Mouse (Mus musculus) liver, embryonic 16.5 days (tissue): ENCODE measurements around the gene Pak1ip1. TPM values are rescaled to one million over a fixed set of nuclear protein-coding genes. Genes with fewer than 3 reads are reported as not detected.
"Not testable (repeated sequence)": the region's sequence is repeated elsewhere in the genome, so short reads cannot be mapped to it uniquely, and the experiment has no call there.

Source experiments
- ATAC-seq: fragments of 200-750 bp; cut with Nextera tagmentation; 2 replicates; pipeline ENCODE4 v1.8.0; 2017; ENCODE audit warnings: low read depth, mild to moderate bottlenecking, moderate number of reproducible peaks, moderate library complexity
- H3K27ac ChIP-seq: fragments of 300-500 bp; sonication (generic); 2 replicates; pipeline ENCODE4 v1.5.1; 2014; ENCODE audit warnings: mild to moderate bottlenecking, low read length
- H3K27me3 ChIP-seq: fragments of 300-500 bp; sonication (generic); 2 replicates; pipeline ENCODE4 v1.6.1; 2014; ENCODE audit warnings: low read depth, low read length, mixed read lengths; ENCODE audit not compliant: control insufficient read depth, insufficient read depth
- H3K36me3 ChIP-seq: fragments of 300-500 bp; sonication (generic); 2 replicates; pipeline ENCODE4 v1.6.1; 2014; ENCODE audit warnings: mild to moderate bottlenecking; ENCODE audit not compliant: control insufficient read depth, insufficient read depth
- H3K4me1 ChIP-seq: fragments of 300-500 bp; sonication (generic); 2 replicates; pipeline ENCODE4 v1.6.1; 2014; ENCODE audit warnings: low read depth, low read length, mixed read lengths; ENCODE audit not compliant: control insufficient read depth
- H3K4me2 ChIP-seq: fragments of 300-500 bp; sonication (generic); 2 replicates; pipeline ENCODE4 v1.6.1; 2014; ENCODE audit warnings: low read depth, low read length, mixed read lengths
- H3K4me3 ChIP-seq: fragments of 300-500 bp; sonication (generic); 2 replicates; pipeline ENCODE4 v1.5.1; 2014; ENCODE audit warnings: low read depth, mild to moderate bottlenecking, low read length
- H3K9ac ChIP-seq: fragments of 300-500 bp; sonication (generic); 2 replicates; pipeline ENCODE4 v1.6.1; 2014; ENCODE audit warnings: low read depth, low read length
- H3K9me3 ChIP-seq: fragments of 300-500 bp; sonication (generic); replicated peaks from 2 replicates; pipeline ENCODE4 v1.6.1; 2016; ENCODE audit warnings: low read length; ENCODE audit not compliant: control insufficient read depth
- WGBS: fragments of 180-500 bp; shearing (Covaris S2); extraction: QIAGEN DNeasy Blood & Tissue Kit; methylation state at CpG from one replicate; pipeline ENCODE4 v1.1.7; 2014; ENCODE audit not compliant: insufficient replicate concordance; 5-methylcytosine and 5-hydroxymethylcytosine counted together
- polyA plus RNA-seq: library from polyadenylated mRNA; unstranded; fragments of >200 nt; fragmentation: Nextera tagmentation; extraction: Ambion mirVana; gene quantifications from 2 replicates; pipeline ENCODE4 v1.2.1, GENCODE M21; 2015

The Pak1ip1 gene
- polyA plus RNA-seq, 1 experiment from 2014 or later = 49.6 TPM

DNA sequence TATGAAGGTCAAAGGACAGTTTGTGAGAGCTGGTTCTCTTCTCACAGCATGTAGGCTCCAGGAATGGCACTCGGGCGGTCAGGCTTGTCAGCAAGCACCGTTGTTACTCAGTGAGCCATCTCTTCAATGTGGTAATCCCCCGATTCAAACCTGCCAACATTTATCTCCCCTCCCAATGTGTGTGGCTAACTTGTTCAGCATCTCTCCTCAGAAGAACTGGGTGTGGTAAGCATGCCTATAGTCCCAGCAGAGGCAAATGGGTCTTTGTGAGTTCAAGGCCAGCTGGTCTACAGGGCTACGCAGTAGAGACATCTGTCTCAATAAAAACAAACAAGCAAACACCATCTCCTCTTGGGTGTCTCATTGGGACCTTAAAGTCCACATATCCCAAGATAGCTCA is 27.8 kb upstream of the Pak1ip1 start:
- no peak for ATAC-seq
- no peaks in the 10 kb centered on the region for H3K36me3 ChIP-seq
- no peak overlapping the region for H3K27ac ChIP-seq
- WGBS = 66% methylated on average over 5 of the region's 5 CpGs
- no peaks in the 10 kb centered on the region for H3K9me3 ChIP-seq
- H3K27me3 ChIP-seq = no peaks in the 10 kb centered on the region
- H3K9ac ChIP-seq = no peak overlapping the region
- no peak overlapping the region for H3K4me3 ChIP-seq
- no peak overlapping the region for H3K4me2 ChIP-seq
- peaks cover 3% of the 10 kb centered on the region for H3K4me1 ChIP-seq

DNA sequence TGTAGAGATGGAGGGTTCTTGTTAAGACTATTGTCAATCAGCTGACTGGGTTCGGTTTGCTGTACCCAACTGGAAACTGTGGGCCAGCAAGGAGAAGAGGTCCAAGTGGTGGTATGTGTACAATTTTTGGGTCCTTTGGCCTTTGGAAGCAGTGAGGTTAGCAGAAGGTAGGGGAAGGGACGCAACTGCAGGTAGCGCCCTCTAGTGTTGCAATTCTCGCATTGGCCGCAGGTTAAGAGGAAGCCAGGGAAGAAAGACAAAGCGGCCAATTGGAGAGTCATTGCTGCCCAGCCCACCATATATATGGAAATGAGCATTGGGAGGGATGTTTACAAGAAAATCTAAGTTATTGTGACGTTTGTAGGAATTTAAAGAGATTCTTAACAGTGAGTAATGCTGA is 23.2 kb upstream of the Pak1ip1 start:
- Histone ChIP-seq H3K4me1 (no peaks in the 10 kb centered on the region), H3K36me3 (no peaks in the 10 kb centered on the region), H3K9me3 (no peaks in the 10 kb centered on the region), H3K27me3 (no peaks in the 10 kb centered on the region), H3K9ac (no peak overlapping the region), H3K4me2 (no peak overlapping the region), H3K27ac (no peak overlapping the region), H3K4me3 (no peak overlapping the region)
- WGBS = 11% methylated on average over 7 of the region's 7 CpGs
- ATAC-seq = no peak

DNA sequence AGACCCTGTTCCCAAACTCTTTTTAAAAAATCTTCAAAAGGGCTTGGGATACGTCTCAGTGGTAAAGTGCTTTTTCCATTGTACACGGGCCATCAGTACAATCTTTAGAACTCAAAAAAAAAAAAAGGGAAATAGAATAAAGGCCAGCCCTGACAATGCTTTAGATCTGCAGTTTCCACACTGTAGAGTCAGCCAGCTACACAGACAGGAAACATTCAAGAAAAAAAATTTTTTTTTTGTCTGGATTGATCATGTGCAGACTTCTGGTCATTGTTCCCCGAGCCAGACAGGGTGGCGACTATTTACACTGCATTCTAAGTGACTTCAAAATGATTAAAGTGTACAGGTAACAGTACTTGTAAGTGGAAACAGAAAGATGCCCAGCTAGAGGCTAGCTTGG is 22.2 kb upstream of the Pak1ip1 start:
- no peak for ATAC-seq
- Histone ChIP-seq H3K4me3 (no peak overlapping the region), H3K27ac (no peak overlapping the region), H3K4me2 (no peak overlapping the region), H3K27me3 (no peaks in the 10 kb centered on the region), H3K36me3 (no peaks in the 10 kb centered on the region), H3K9me3 (no peaks in the 10 kb centered on the region), H3K4me1 (no peaks in the 10 kb centered on the region), H3K9ac (no peak overlapping the region)
- WGBS = 22% methylated on average over 4 of the region's 4 CpGs

- 44% methylated on average over 2 of the region's 2 CpGs for WGBS
- no peaks in the 10 kb centered on the region for H3K36me3 ChIP-seq
- H3K27ac ChIP-seq = no peak overlapping the region
- no peak overlapping the region for H3K4me3 ChIP-seq
- H3K9ac ChIP-seq = no peak overlapping the region
- no peak overlapping the region for H3K4me2 ChIP-seq
- no peaks in the 10 kb centered on the region for H3K9me3 ChIP-seq
- H3K27me3 ChIP-seq = no peaks in the 10 kb centered on the region
- ATAC-seq = no peak
- H3K4me1 ChIP-seq = no peaks in the 10 kb centered on the region
Observed at GRCm38 (mm10) chr13:40979321-40979720, 21.5 kb upstream of the Pak1ip1 start.

DNA sequence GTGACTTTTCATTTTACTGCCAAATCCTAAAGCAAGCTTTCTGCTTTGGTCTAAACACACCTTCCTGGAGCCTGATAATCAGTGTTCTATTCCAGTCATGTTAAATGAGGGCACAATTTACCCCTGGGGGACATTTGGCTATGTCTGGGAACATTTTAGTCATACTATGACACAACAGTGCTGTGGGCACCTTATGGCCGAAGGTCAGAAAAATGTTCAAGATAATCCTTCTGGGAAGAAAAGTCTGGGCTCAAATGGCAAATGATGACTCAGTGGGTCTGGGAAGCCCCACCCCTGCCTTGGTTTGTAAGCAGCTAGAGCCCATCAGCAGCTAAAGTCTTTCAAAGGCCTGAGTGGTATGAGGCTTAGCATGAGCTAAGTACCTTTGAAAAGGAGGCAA is 18.1 kb upstream of the Pak1ip1 start:
- H3K9ac ChIP-seq = no peak overlapping the region
- H3K4me1 ChIP-seq = no peaks in the 10 kb centered on the region; the same call in 1 of the 2 replicates
- H3K27ac ChIP-seq = no peak overlapping the region
- H3K4me2 ChIP-seq = no peak overlapping the region
- no peak overlapping the region for H3K4me3 ChIP-seq
- 63% methylated on average over 1 of the region's 1 CpGs for WGBS
- ATAC-seq = no peak
- no peaks in the 10 kb centered on the region for H3K27me3 ChIP-seq
- no peaks in the 10 kb centered on the region for H3K9me3 ChIP-seq
- H3K36me3 ChIP-seq = no peaks in the 10 kb centered on the region

- Histone ChIP-seq H3K9ac (no peak overlapping the region), H3K27ac (no peak overlapping the region), H3K4me1 (peaks cover 5% of the 10 kb centered on the region; the same call in 1 of the 2 replicates), H3K4me3 (no peak overlapping the region), H3K9me3 (no peaks in the 10 kb centered on the region), H3K27me3 (no peaks in the 10 kb centered on the region), H3K4me2 (no peak overlapping the region), H3K36me3 (no peaks in the 10 kb centered on the region)
- no peak for ATAC-seq
- WGBS = 64% methylated on average over 5 of the region's 5 CpGs
Observed at GRCm38 (mm10) chr13:40986081-40986480, 14.7 kb upstream of the Pak1ip1 start.

GRCm38 (mm10) chr13:40987608-40988303 is 13.1 kb upstream of the Pak1ip1 start:
- not testable (repeated sequence) for H3K4me3 ChIP-seq

DNA sequence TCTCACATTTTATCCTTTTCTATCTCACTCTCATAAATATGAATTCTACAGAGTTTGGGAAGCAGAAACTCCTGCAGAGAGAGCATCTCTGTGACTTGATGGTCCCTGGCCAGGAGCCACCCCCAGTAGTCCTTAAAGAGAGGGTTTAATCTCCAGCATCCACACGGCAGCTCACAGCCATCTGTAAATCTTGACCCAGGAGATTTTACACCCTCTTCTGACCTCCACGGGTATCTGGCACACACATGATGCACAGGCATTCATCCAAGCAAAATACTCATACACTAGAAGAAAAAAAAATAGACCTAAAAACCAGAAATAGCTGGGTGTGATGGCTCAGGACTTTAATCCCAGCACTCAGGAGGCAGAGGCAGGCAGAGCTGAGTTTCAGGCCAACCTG is 12.4 kb upstream of the Pak1ip1 start:
- Histone ChIP-seq H3K36me3 (no peaks in the 10 kb centered on the region), H3K27ac (0 out of 2 replicates have a peak overlapping the region, but pooled peaks have one; percentile 22), H3K4me1 (peaks cover 5% of the 10 kb centered on the region; the same call in 1 of the 2 replicates), H3K9me3 (no peaks in the 10 kb centered on the region), H3K27me3 (no peaks in the 10 kb centered on the region), H3K9ac (no peak overlapping the region), H3K4me2 (no peak overlapping the region), H3K4me3 (no peak overlapping the region)
- ATAC-seq = peak; percentile 56; the same call in 1 of the 2 replicates
- WGBS = 32% methylated on average over 2 of the region's 2 CpGs

More at GRCm38 (mm10) chr13:40987608-40988303, 13.1 kb upstream of the Pak1ip1 start:
- not testable (repeated sequence) for H3K27me3 ChIP-seq, H3K4me2 ChIP-seq, H3K9me3 ChIP-seq, H3K9ac ChIP-seq, H3K36me3 ChIP-seq, H3K4me1 ChIP-seq, H3K27ac ChIP-seq
- peak; percentile 82 for ATAC-seq
- 21% methylated on average over 4 of the region's 4 CpGs for WGBS

DNA sequence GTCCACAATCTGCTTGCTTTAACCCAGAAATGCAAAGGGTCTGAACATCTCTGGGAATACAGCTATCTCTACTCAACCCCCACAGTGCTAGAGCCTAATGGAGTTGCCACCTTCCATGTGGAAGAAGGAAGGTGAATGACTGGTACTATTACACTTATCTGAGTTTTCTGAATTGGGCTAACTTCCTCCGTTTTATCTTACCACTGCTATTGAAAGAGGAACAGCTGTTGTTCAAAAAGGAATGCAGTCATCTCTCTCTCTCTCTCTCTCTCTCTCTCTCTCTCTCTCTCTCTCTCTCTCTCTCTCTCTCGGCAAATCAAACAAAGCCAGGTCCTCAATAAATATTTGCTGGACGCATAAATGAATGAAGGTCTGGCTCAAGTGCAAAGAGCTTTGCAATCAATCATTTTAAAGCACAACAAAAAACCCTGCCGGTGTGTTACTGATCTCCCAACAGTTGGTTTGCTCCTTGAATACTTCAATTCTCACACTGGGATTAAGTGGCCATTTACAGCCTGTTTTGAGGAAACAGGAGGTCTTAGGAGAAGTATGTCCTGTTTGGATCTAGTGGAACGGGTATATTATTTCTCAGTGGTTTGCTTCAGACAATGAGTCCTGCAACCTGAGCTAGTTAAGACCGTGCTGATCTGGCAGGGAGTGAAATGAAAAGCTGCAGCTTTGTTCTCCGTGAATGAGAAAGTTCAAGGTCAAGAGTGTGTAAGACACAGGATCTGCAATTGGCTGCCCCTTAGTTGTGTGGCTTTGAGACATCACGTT is 6.1 kb upstream of the Pak1ip1 start:
- H3K4me2 ChIP-seq = peak overlapping the region; percentile 18; the same call in 1 of the 2 replicates
- no peaks in the 10 kb centered on the region for H3K9me3 ChIP-seq
- H3K27me3 ChIP-seq = no peaks in the 10 kb centered on the region
- H3K27ac ChIP-seq = no peak overlapping the region
- H3K9ac ChIP-seq = no peak overlapping the region
- WGBS = 17% methylated on average over 8 of the region's 8 CpGs
- no peak for ATAC-seq
- no peak overlapping the region for H3K4me3 ChIP-seq
- H3K4me1 ChIP-seq = peaks cover 4% of the 10 kb centered on the region
- H3K36me3 ChIP-seq = no peaks in the 10 kb centered on the region
